Mouse (Mus musculus): ENCODE results near the gene Trim17.

- TF ChIP-seq CTCF (IDR thresholded peaks at IDR 0.05; ENCODE audit: control insufficient read depth, insufficient read depth, low read length) (no peak), POLR2A (IDR thresholded peaks at IDR 0.05; ENCODE audit: borderline replicate concordance, control insufficient read depth, low read depth, low read length) (peak; percentile 84; the same call in 1 of the 2 replicates)
Measured at GRCm38 (mm10) chr11:58978027-58978705, 23.7 kb downstream of the Trim17 start, which contains the start of gene Trim11.

All from bone marrow, adult 2 months (tissue).